Mouse (Mus musculus): ENCODE data around the gene Trf.

- no peak for TF ChIP-seq CTCF (conservative IDR thresholded peaks at IDR 0.05; ENCODE audit: low read length)
- TF ChIP-seq NANOG (IDR thresholded peaks at IDR 0.05; ENCODE audit: borderline replicate concordance, low read length), result no peak
These were observed 45.4 kb upstream of the Trf start for GRCm38 (mm10) chr9:103275676-103276075.
